Mouse (Mus musculus): ENCODE results near the gene Qprt.
"Not testable (repeated sequence)": the region's sequence is repeated elsewhere in the genome, so short reads cannot be mapped to it uniquely, and the experiment has no call there.

DNA sequence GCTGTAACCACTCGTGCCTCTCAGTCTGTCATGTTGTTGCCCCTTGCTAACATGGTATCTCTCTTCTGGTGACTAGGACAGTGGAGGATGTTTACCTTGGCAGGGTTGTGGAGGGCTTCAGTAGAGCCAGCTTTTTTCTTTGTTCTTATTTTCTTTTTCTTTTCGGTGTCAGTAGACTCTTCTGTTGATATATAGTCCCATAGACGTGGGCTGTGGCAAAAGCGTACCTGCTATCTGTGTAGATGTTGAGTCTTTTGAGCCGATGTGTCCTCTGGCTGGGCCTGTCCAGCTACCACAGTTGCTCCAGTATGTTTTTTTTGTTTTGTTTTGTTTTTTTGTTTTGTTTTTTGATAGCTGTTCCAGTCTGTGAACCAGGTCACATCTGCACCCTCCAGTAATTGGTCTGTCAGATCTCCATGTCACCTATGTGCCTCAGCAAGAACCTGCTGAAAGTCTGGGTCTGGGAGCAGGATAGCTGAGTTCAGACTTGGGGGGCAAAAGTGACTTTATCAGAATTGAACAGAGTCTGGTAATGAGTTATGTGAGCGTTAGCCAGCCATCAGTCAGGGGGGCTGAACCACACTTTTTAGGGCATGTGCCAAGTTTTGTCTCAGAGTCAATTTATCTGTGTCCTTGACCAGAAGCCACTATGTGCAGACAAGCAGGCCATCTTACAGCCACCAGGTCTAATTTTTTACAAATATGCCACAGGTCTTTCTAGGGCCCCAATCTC is 34.6 kb downstream of the Qprt start, which contains the start of gene Zg16:
- TF ChIP-seq CTCF (IDR thresholded peaks at IDR 0.05; ENCODE audit: borderline replicate concordance, insufficient read depth, low read length); POLR2A (IDR thresholded peaks at IDR 0.05; ENCODE audit: low read depth, low read length): not testable (repeated sequence)
